In genomic region chr5:150279387-150279786, GRCm38 (mm10) we compare ENCODE assay signal across 22 mouse cellular contexts.
DNase-seq lines count a peak whose midpoint lies in the region; ATAC-seq and TF ChIP-seq lines count a peak whose summit lies in the region.
"Had no signal": no experiment of that assay in that cellular context is flagged by ENCODE, and none has a peak within 500 bp of the region (broad histone marks: within the 10 kb centered on the region; RNA-seq: fewer than 3 reads in every experiment).

No protein-coding gene starts in this region.

- DNase-seq in cerebellum, adult 9-10 months, result peak; percentile 27
- DNase-seq in cerebellum, adult 8-10 months, result no peak
- DNase-seq in layer of hippocampus, adult 2 months (ENCODE audit: low spot score in 2 of 2), result no peak
- DNase-seq in layer of hippocampus, postnatal 36 days, result no peak
- DNase-seq: adrenal gland, postnatal 10 days; adrenal gland, postnatal 36 days; B cell, adult 2 months; gastrocnemius, postnatal 25 days; heart, adult 18-20 months; heart, postnatal 10 days; heart, postnatal 36 days; kidney, adult 18-20 months had no signal

- peak overlapping the region; percentile 43 for H3K27ac ChIP-seq in layer of hippocampus, adult 2 months
- H3K27ac ChIP-seq: forebrain, embryonic 15.5 days; heart, embryonic 15.5 days; hindbrain, embryonic 14.5 days; hindbrain, postnatal 0 days had no signal

- no peak overlapping the region for H3K4me3 ChIP-seq in layer of hippocampus, adult 2 months
- H3K4me3 ChIP-seq: forebrain, embryonic 15.5 days; heart, embryonic 12.5 days; heart, embryonic 15.5 days had no signal

- no peak for TF ChIP-seq CTCF in layer of hippocampus, adult 2 months (conservative IDR thresholded peaks at IDR 0.05)

- ATAC-seq in hematopoietic stem cell, adult 5-6 weeks (replicated peaks in 1 of 2; ENCODE audit: insufficient read depth in 1 of 2, low FRiP score in 2 of 2, low TSS enrichment in 1 of 2, low read depth in 1 of 2, poor library complexity in 2 of 2, severe bottlenecking in 2 of 2), result peak; percentile 42 to 65
- ATAC-seq in erythroblast, adult 5-6 weeks (replicated peaks; ENCODE audit: low FRiP score, poor library complexity, severe bottlenecking), result no peak
- ATAC-seq: forebrain, embryonic 15.5 days; hindbrain, postnatal 0 days; inflammation-experienced regulatory T-cells, adult 6 months; intestine, embryonic 16.5 days; Patski had no signal
